Mouse (Mus musculus) thymus, postnatal 25 days (tissue): ENCODE results near the gene Fam205a4.
"Not testable (repeated sequence)": the region's sequence is repeated elsewhere in the genome, so short reads cannot be mapped to it uniquely, and the experiment has no call there.

Experiments used
- DNase-seq: peaks from one replicate; pipeline ENCODE4 v3.0.0; 2022

Gene Fam205a4

DNA sequence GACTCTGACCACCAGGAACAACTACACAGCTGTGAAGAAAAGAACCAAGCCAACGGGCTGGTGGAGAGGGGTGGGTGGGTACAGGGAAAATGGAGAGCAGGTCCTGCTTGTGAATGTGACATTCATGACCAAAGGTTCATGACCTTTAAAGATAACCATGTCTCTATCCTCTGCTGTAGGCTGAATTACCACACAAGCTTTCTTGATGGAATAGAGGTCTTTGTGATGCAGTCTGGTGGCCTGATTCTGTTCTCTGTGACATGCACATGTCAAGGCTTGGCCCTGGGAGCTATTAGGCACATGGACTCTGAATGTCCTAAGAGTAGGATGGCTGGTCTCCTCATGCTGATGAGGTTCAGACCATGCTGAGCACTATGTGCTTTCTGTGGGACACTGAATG is at the start of gene Fam205a4:
Gene Fam205a4 (plus strand): TSS at position 301 of the 400 bp plus-strand sequence.
- not testable (repeated sequence) for DNase-seq

GRCm38 (mm10) chr4:41941272-41941671 is 24.6 kb upstream of the Fam205a4 start, which contains the start of gene Gm20878:
Gene Gm20878, plus strand, starts transcription at chr4:41941572.
- DNase-seq = not testable (repeated sequence)
